Mouse (Mus musculus) small intestine, adult 2 months (tissue): ENCODE measurements around the gene Mmaa.

Source experiments
- CTCF ChIP-seq: fragments of 200-500 bp; IDR thresholded peaks from 2 replicates; pipeline ENCODE4 v1.5.1; 2012; ENCODE audit warnings: low read depth, mild to moderate bottlenecking, control low read depth, inconsistent platforms, low read length, moderate library complexity, mixed read lengths; ENCODE audit not compliant: insufficient replicate concordance, insufficient read length; ENCODE audit errors: extremely low read depth
- POLR2A ChIP-seq: fragments of 200-500 bp; IDR thresholded peaks from 2 replicates; pipeline ENCODE4 v1.6.1; 2012; ENCODE audit warnings: low read depth, mild to moderate bottlenecking, control low read depth, inconsistent platforms, low read length, moderate library complexity

DNA sequence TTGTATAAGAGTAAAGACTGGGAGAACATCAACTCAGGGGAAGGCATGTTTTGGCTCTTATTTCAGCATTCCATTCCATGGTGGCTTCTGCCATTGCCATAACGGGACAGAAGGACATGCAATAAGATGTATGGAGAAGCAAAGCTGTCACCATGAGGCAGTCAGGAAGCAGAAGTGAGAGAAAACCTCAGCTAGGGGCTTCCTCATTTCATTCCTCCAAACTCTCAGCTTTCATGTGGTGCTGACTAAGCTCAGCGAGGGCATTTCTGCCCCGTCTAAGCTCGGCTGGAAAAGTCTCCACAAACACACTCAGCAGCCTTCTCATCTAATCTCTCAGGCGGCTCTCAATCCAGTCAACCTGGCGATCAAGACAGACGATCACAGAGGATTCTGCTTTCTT is 69.2 kb downstream of the Mmaa start:
- TF ChIP-seq CTCF (no peak), POLR2A (no peak)
